Mouse (Mus musculus) E14TG2a.4 (cell line): ENCODE data around the gene Tpk1.
"Not testable (repeated sequence)": the region's sequence is repeated elsewhere in the genome, so short reads cannot be mapped to it uniquely, and the experiment has no call there.

ENCODE experiments used
- CTCF ChIP-seq: conservative IDR thresholded peaks from 2 replicates; pipeline ENCODE4 v1.5.1; 2014; ENCODE audit warnings: low read length
- NANOG ChIP-seq: IDR thresholded peaks from 2 replicates; pipeline ENCODE4 v1.6.1; 2014; ENCODE audit warnings: borderline replicate concordance, low read length, mixed read lengths
- POU5F1 ChIP-seq: IDR thresholded peaks from 2 replicates; pipeline ENCODE4 v1.6.1; 2014; ENCODE audit warnings: low read length, borderline replicate concordance

DNA sequence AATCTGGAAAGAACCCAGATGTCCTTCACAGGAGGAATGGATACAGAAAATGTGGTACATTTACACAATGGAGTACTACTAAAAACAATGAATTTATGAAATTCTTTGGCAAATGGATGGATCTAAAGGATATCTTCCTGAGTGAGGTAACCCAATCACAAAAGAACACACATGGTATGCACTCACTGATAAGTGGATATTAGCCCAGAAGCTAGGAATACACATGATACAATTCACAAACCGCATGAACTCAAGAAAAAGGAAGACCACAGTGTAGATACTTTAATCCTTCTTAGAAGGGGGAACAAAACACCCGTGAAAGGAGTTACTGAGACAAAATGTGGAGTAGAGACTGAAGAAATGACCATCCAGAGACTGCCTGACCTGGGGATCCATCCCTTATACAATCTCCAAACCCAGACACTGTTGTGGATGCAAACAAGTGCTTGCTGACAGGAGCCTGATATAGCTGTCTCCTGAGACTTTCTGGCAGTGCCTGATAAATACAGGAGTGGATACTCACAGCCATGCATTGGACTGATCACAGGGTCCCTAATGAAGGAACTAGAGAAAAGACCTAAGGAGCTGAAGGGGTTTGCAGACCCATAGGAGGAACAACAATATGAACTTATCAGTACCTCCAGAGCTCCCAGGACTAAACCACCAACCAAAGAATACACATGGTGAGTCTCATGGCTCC, 159.2 kb downstream of the Tpk1 start:
- TF ChIP-seq CTCF, NANOG, POU5F1: not testable (repeated sequence)
